Mouse (Mus musculus) heart, adult 2 months (tissue): ENCODE measurements around the gene Csrp1. TPM values are rescaled to one million over a fixed set of nuclear protein-coding genes. Genes with fewer than 3 reads are reported as not detected.

Experiments
- DNase-seq, 2 experiments: peaks; one replicate each; pipeline ENCODE4 v3.0.0; 2021
- H3K27ac ChIP-seq: fragments of 200-600 bp; 2 replicates; pipeline ENCODE4 v1.8.1; 2022
- H3K27me3 ChIP-seq: fragments of 200-500 bp; 2 replicates; pipeline ENCODE4 v1.6.1; 2012; ENCODE audit warnings: mild to moderate bottlenecking, low read length, inconsistent platforms, mixed read lengths; ENCODE audit not compliant: control insufficient read depth, insufficient read depth
- H3K36me3 ChIP-seq: fragments of 200-500 bp; 2 replicates; pipeline ENCODE4 v1.6.1; 2012; ENCODE audit warnings: low read length, inconsistent platforms; ENCODE audit not compliant: control insufficient read depth, insufficient read depth
- H3K4me1 ChIP-seq: fragments of 200-500 bp; 2 replicates; pipeline ENCODE4 v1.6.1; 2011; ENCODE audit warnings: low read length; ENCODE audit not compliant: control insufficient read depth, insufficient read depth
- H3K4me3 ChIP-seq: fragments of 200-600 bp; 2 replicates; pipeline ENCODE4 v1.8.1; 2022
- H3K79me2 ChIP-seq: fragments of 200-500 bp; replicated peaks from 2 replicates; pipeline ENCODE4 v1.6.1; 2012; ENCODE audit warnings: mild to moderate bottlenecking, inconsistent platforms, low read length, moderate library complexity, mixed read lengths; ENCODE audit not compliant: control insufficient read depth, insufficient read depth
- H3K9ac ChIP-seq: fragments of 200-500 bp; 2 replicates; pipeline ENCODE4 v1.6.1; 2012; ENCODE audit warnings: low read depth, mild to moderate bottlenecking, control low read depth, inconsistent platforms, low read length, mixed read lengths
- CTCF ChIP-seq: fragments of 200-600 bp; IDR thresholded peaks from 2 replicates; pipeline ENCODE4 v1.8.1; 2022; ENCODE audit warnings: antibody characterized with exemption, mild to moderate bottlenecking, moderate library complexity
- EP300 ChIP-seq: fragments of 200-500 bp; IDR thresholded peaks from 2 replicates; pipeline ENCODE4 v1.6.1; 2011; ENCODE audit warnings: low read depth, low read length, control low read depth; ENCODE audit not compliant: insufficient read depth
- POLR2A ChIP-seq: fragments of 200-500 bp; IDR thresholded peaks from 2 replicates; pipeline ENCODE4 v1.6.1; 2011; ENCODE audit warnings: mild to moderate bottlenecking, low read depth, low read length, control low read depth; ENCODE audit not compliant: insufficient read depth
- WGBS: fragments of 180-500 bp; shearing (Covaris S2); methylation state at CpG from one replicate; pipeline ENCODE4 v1.1.7; 2018; 5-methylcytosine and 5-hydroxymethylcytosine counted together
- intact Hi-C: fragments of 180-260 bp; cut with DNase I; formaldehyde crosslinking; loops from one replicate; pipeline ENCODE4 v1.15.1; 2025
- polyA plus RNA-seq: library from polyadenylated mRNA; depleted of rRNA; stranded (reverse); fragments of >200 nt; gene quantifications from 2 replicates; pipeline ENCODE4 v1.2.3, GENCODE M21; 2012
- total RNA-seq, 2 experiments: library from RNA; stranded (reverse); gene quantifications; 2 replicates each; pipeline ENCODE4 v1.2.3; 2021

Csrp1 gene
- total and polyA plus RNA-seq, 3 experiments = 50.1 to 99.2 (median 50.5) TPM

DNA sequence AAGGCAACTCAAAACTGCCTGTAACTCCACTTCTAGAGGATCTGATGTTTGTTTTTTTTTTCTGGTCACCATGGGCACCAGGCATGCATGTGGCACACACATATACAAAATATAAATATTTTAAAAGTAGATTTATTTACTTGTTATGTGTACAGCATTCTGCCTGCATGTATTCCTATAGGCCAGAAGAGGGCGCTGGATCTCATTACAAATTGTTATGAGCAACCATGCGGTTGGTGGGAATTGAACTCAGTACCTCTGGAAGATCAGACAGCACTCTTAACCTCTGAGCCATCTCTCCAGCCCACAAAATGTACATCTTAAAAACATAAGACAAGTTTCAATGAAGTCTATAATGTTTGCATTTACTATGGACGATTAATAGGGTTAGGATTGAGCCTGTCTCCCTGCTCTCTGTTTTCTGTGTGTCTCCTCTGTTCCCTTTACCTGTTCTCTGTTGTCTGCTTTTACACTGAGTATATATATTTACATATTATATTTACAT, 15.5 kb upstream of the Csrp1 start:
- Histone ChIP-seq H3K9ac (no peak overlapping the region), H3K4me1 (no peaks in the 10 kb centered on the region), H3K36me3 (peaks cover 2% of the 10 kb centered on the region; the same call in 1 of the 2 replicates), H3K4me3 (no peak overlapping the region), H3K27ac (no peak overlapping the region), H3K27me3 (no peaks in the 10 kb centered on the region), H3K79me2 (no peaks in the 10 kb centered on the region)
- no peak for DNase-seq
- WGBS = 72% methylated on average over 3 of the region's 3 CpGs
- intact Hi-C loops = no loop called here
- TF ChIP-seq EP300 = no peak
- peak; percentile 62 for TF ChIP-seq CTCF
- TF ChIP-seq POLR2A = no peak

GRCm38 (mm10) chr1:135708369-135708768, 11.5 kb upstream of the Csrp1 start:
- no peak overlapping the region for H3K9ac ChIP-seq
- intact Hi-C loops = no loop called here
- WGBS = 77% methylated on average over 4 of the region's 4 CpGs
- DNase-seq = no peak
- H3K4me3 ChIP-seq = no peak overlapping the region
- no peaks in the 10 kb centered on the region for H3K27me3 ChIP-seq
- TF ChIP-seq EP300 (no peak), POLR2A (no peak), CTCF (no peak)
- peaks cover 3% of the 10 kb centered on the region for H3K4me1 ChIP-seq
- no peaks in the 10 kb centered on the region for H3K36me3 ChIP-seq
- H3K79me2 ChIP-seq = no peaks in the 10 kb centered on the region
- no peak overlapping the region for H3K27ac ChIP-seq

- intact Hi-C loops = no loop called here
- H3K27me3 ChIP-seq = no peaks in the 10 kb centered on the region
- no peak overlapping the region for H3K9ac ChIP-seq
- H3K27ac ChIP-seq = no peak overlapping the region; the same call in 1 of the 2 replicates
- TF ChIP-seq EP300 (peak; percentile 57; the same call in 1 of the 2 replicates), CTCF (no peak)
- peak in 1 of 2 experiments; percentile 56 for DNase-seq
- H3K4me3 ChIP-seq = no peak overlapping the region
- no peaks in the 10 kb centered on the region for H3K36me3 ChIP-seq
- 16% methylated on average over 7 of the region's 7 CpGs for WGBS
- no peaks in the 10 kb centered on the region for H3K79me2 ChIP-seq
- peaks cover 4% of the 10 kb centered on the region for H3K4me1 ChIP-seq
These were observed 8.7 kb upstream of the Csrp1 start for GRCm38 (mm10) chr1:135711126-135711525.

DNA sequence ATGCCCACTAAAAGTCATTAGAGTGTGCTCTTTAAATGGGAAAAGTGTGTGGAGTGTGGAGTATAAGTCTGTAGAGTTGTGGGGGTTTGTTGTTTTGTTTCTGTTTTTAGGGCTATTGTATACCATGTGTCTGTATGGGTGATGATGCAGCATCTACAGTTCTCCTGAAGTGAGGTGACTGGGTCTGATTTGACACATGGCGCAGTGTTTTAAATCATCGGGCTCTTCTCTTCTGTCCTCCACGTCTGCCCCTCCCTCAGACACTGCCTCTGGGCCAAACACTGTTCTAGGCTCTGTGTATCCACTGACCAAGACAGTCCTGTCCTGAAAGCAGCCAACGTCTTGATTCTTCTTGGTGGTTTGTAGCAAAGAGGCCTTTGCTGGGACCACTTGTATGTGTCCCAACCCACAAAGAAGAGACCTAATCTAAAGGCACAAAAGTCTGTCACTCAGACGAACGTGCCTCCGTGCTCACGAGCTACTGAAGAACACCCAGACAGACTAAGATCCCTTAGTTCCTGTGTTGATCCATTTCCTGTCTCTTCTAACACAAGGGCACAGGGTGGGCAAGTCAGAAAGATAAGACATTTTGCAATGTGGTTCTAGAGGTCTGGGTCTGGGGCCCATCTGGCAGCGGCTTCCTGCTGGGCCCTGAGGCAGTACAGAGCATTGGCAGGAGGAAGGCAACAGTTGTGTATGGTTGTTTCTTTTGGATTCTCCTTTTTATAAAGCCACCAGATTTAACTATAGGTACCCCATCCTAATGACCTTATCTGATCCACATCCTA, 5.6 kb upstream of the Csrp1 start:
- no peak overlapping the region for H3K4me3 ChIP-seq
- H3K27me3 ChIP-seq = no peaks in the 10 kb centered on the region
- TF ChIP-seq POLR2A = no peak
- no peak for TF ChIP-seq EP300
- TF ChIP-seq CTCF = no peak
- H3K9ac ChIP-seq = no peak overlapping the region
- intact Hi-C loops = no loop called here
- no peak for DNase-seq
- WGBS = 78% methylated on average over 9 of the region's 9 CpGs
- H3K36me3 ChIP-seq = no peaks in the 10 kb centered on the region
- H3K27ac ChIP-seq = no peak overlapping the region
- no peaks in the 10 kb centered on the region for H3K79me2 ChIP-seq
- H3K4me1 ChIP-seq = peaks cover 4% of the 10 kb centered on the region

DNA sequence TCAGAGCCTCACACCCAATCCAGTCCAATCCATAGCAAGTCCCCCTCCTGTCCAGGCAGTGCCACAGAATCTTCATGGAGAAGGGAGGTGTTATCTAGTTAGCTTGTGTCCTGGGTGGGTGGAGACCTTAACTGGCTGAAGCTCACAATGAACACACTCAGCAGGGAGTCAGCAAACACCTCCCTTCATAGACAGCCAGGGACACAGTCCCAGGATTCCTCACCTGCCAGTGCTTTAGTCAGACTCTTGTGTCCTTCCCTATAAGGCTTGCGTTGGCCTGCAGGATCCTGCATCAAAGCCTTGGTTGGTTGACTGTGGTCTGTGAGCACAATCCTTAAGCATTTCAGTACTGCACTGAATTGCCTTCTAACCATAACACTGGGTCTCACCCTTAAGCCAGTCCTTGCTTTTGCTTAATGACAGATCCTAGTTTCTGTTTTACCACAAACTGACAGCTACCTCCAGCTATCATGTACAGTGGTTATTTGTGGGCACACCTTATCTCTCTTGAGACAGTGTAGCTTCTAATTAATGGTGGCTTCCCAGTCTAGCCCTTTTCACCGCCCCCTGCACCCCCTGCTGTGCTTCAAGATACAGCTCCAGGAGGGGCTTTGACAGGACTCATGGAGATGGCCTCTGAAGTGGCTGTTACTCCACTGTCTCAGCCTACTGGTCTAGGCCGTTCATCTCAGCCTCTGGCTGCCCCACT, 4.8 kb upstream of the Csrp1 start:
- TF ChIP-seq CTCF = no peak
- no peak for TF ChIP-seq EP300
- no peak overlapping the region for H3K27ac ChIP-seq
- no peaks in the 10 kb centered on the region for H3K79me2 ChIP-seq

GRCm38 (mm10) chr1:135719486-135719885, 375 bp upstream of the Csrp1 start:
- no peak overlapping the region for H3K9ac ChIP-seq
- H3K4me3 ChIP-seq = no peak overlapping the region
- no peaks in the 10 kb centered on the region for H3K36me3 ChIP-seq
- no peaks in the 10 kb centered on the region for H3K27me3 ChIP-seq
- peaks cover 8% of the 10 kb centered on the region for H3K4me1 ChIP-seq
- peak; percentile 99 for TF ChIP-seq EP300
- no peak for TF ChIP-seq POLR2A
- peak; percentile 93; the same call in 1 of the 2 replicates for TF ChIP-seq CTCF
- no peaks in the 10 kb centered on the region for H3K79me2 ChIP-seq
- intact Hi-C loops = loop anchor here (1.0 kb wide), 2 partner anchors 34 to 62 kb away; no protein-coding TSS in a partner anchor
- peak overlapping the region; percentile 65 for H3K27ac ChIP-seq
- peak; percentile 71 to 77 for DNase-seq
- 15% methylated on average over 9 of the region's 9 CpGs for WGBS

More for the DNA sequence above, 4.8 kb upstream of the Csrp1 start:
- H3K27me3 ChIP-seq = no peaks in the 10 kb centered on the region
- intact Hi-C loops = no loop called here
- no peaks in the 10 kb centered on the region for H3K36me3 ChIP-seq
- H3K4me1 ChIP-seq = peaks cover 9% of the 10 kb centered on the region
- no peak overlapping the region for H3K9ac ChIP-seq
- 76% methylated on average over 3 of the region's 3 CpGs for WGBS
- H3K4me3 ChIP-seq = no peak overlapping the region
- no peak for DNase-seq
